Mouse (Mus musculus): ENCODE data around the gene Foxred2. TPM values are rescaled to one million over a fixed set of nuclear protein-coding genes. Genes with fewer than 3 reads are reported as not detected.

The Foxred2 gene
- polyA plus RNA-seq, 1 experiment from 2014 or later, result 6.2 TPM

- peak overlapping the region; percentile 97 for H3K4me2 ChIP-seq (replicated peaks)
- no peaks in the 10 kb centered on the region for H3K9me3 ChIP-seq
- H3K27ac ChIP-seq, result peak overlapping the region; percentile 96
- peaks cover 19% of the 10 kb centered on the region for H3K4me1 ChIP-seq
- H3K27me3 ChIP-seq, result no peaks in the 10 kb centered on the region
- peak overlapping the region; percentile 90 for H3K4me3 ChIP-seq
- peaks cover 37% of the 10 kb centered on the region for H3K36me3 ChIP-seq
- H3K9ac ChIP-seq, result peak overlapping the region; percentile 98
- ATAC-seq (ENCODE audit: low FRiP score, low read depth), result no peak
- 2% methylated on average over 15 of the region's 15 CpGs for WGBS
These were observed 13.5 kb upstream of the Foxred2 start for GRCm38 (mm10) chr15:77969940-77970469.

GRCm38 (mm10) chr15:77965117-77965528 lies 8.6 kb upstream of the Foxred2 start:
- ATAC-seq (ENCODE audit: low FRiP score, low read depth), result no peak
- 80% methylated on average over 9 of the region's 9 CpGs for WGBS
- H3K4me3 ChIP-seq, result no peak overlapping the region
- H3K36me3 ChIP-seq, result peaks cover 86% of the 10 kb centered on the region
- no peak overlapping the region for H3K27ac ChIP-seq
- peaks cover 13% of the 10 kb centered on the region for H3K4me1 ChIP-seq
- no peaks in the 10 kb centered on the region for H3K9me3 ChIP-seq
- H3K4me2 ChIP-seq (replicated peaks), result no peak overlapping the region
- no peaks in the 10 kb centered on the region for H3K27me3 ChIP-seq
- no peak overlapping the region for H3K9ac ChIP-seq

GRCm38 (mm10) chr15:77962447-77962846 lies 5.9 kb upstream of the Foxred2 start:
- Histone ChIP-seq H3K36me3 (peaks cover 95% of the 10 kb centered on the region), H3K9ac (no peak overlapping the region), H3K9me3 (no peaks in the 10 kb centered on the region), H3K27ac (no peak overlapping the region), H3K4me3 (no peak overlapping the region), H3K4me2 (replicated peaks) (no peak overlapping the region), H3K4me1 (peaks cover 3% of the 10 kb centered on the region), H3K27me3 (no peaks in the 10 kb centered on the region)
- 88% methylated on average over 5 of the region's 5 CpGs for WGBS
- ATAC-seq (ENCODE audit: low FRiP score, low read depth), result no peak

GRCm38 (mm10) chr15:77960693-77961092 lies 4.2 kb upstream of the Foxred2 start:
- peaks cover 17% of the 10 kb centered on the region for H3K4me1 ChIP-seq

GRCm38 (mm10) chr15:77958071-77958470 lies 1.5 kb upstream of the Foxred2 start:
- WGBS, result 65% methylated on average over 3 of the region's 3 CpGs
- Histone ChIP-seq H3K27ac (no peak overlapping the region), H3K9ac (no peak overlapping the region), H3K4me2 (replicated peaks) (no peak overlapping the region), H3K9me3 (no peaks in the 10 kb centered on the region), H3K4me1 (peaks cover 20% of the 10 kb centered on the region), H3K27me3 (peaks cover 17% of the 10 kb centered on the region), H3K4me3 (no peak overlapping the region), H3K36me3 (peaks cover 54% of the 10 kb centered on the region)
- ATAC-seq (ENCODE audit: low FRiP score, low read depth), result no peak

More at GRCm38 (mm10) chr15:77960693-77961092, 4.2 kb upstream of the Foxred2 start:
- ATAC-seq (ENCODE audit: low FRiP score, low read depth), result no peak
- no peaks in the 10 kb centered on the region for H3K9me3 ChIP-seq
- H3K27ac ChIP-seq, result no peak overlapping the region
- H3K36me3 ChIP-seq, result peaks cover 78% of the 10 kb centered on the region
- H3K27me3 ChIP-seq, result peaks cover 7% of the 10 kb centered on the region
- no peak overlapping the region for H3K4me2 ChIP-seq (replicated peaks)
- H3K9ac ChIP-seq, result no peak overlapping the region
- WGBS, result 91% methylated on average over 6 of the region's 6 CpGs
- no peak overlapping the region for H3K4me3 ChIP-seq

GRCm38 (mm10) chr15:77957625-77958024 lies 1.1 kb upstream of the Foxred2 start:
- no peak overlapping the region for H3K4me3 ChIP-seq
- H3K9ac ChIP-seq, result no peak overlapping the region
- no peaks in the 10 kb centered on the region for H3K9me3 ChIP-seq
- H3K27ac ChIP-seq, result no peak overlapping the region
- H3K27me3 ChIP-seq, result peaks cover 17% of the 10 kb centered on the region
- peaks cover 20% of the 10 kb centered on the region for H3K4me1 ChIP-seq
- H3K36me3 ChIP-seq, result peaks cover 54% of the 10 kb centered on the region
- 41% methylated on average over 5 of the region's 5 CpGs for WGBS
- no peak for ATAC-seq (ENCODE audit: low FRiP score, low read depth)
- H3K4me2 ChIP-seq (replicated peaks), result peak overlapping the region; percentile 91; the same call in 1 of the 2 replicates

- H3K27ac ChIP-seq, result no peak overlapping the region
- no peaks in the 10 kb centered on the region for H3K9me3 ChIP-seq
- H3K4me2 ChIP-seq (replicated peaks), result peak overlapping the region; percentile 91
- peaks cover 47% of the 10 kb centered on the region for H3K36me3 ChIP-seq
- H3K4me1 ChIP-seq, result peaks cover 20% of the 10 kb centered on the region
- peak overlapping the region; percentile 54 for H3K4me3 ChIP-seq
- peak overlapping the region; percentile 63 for H3K9ac ChIP-seq
- 8% methylated on average over 52 of the region's 52 CpGs for WGBS
- ATAC-seq (ENCODE audit: low FRiP score, low read depth), result no peak
- peaks cover 17% of the 10 kb centered on the region for H3K27me3 ChIP-seq
These were observed 800 bp downstream of the Foxred2 start for GRCm38 (mm10) chr15:77955440-77956403.

- Histone ChIP-seq H3K4me3 (no peak overlapping the region), H3K27ac (no peak overlapping the region), H3K36me3 (peaks cover 37% of the 10 kb centered on the region), H3K4me2 (replicated peaks) (no peak overlapping the region), H3K27me3 (peaks cover 17% of the 10 kb centered on the region), H3K4me1 (peaks cover 20% of the 10 kb centered on the region), H3K9me3 (no peaks in the 10 kb centered on the region), H3K9ac (no peak overlapping the region)
- no peak for ATAC-seq (ENCODE audit: low FRiP score, low read depth)
- 91% methylated on average over 2 of the region's 2 CpGs for WGBS
These were observed 2.2 kb downstream of the Foxred2 start for GRCm38 (mm10) chr15:77954362-77954761.

- WGBS, result 90% methylated on average over 3 of the region's 3 CpGs
- Histone ChIP-seq H3K36me3 (peaks cover 26% of the 10 kb centered on the region), H3K27ac (no peak overlapping the region), H3K4me2 (replicated peaks) (no peak overlapping the region), H3K9ac (no peak overlapping the region), H3K27me3 (peaks cover 17% of the 10 kb centered on the region), H3K9me3 (no peaks in the 10 kb centered on the region), H3K4me3 (no peak overlapping the region), H3K4me1 (peaks cover 20% of the 10 kb centered on the region)
- ATAC-seq (ENCODE audit: low FRiP score, low read depth), result no peak
These were observed 3.6 kb downstream of the Foxred2 start for GRCm38 (mm10) chr15:77952921-77953320.

- Histone ChIP-seq H3K9ac (no peak overlapping the region), H3K4me1 (no peaks in the 10 kb centered on the region), H3K9me3 (no peaks in the 10 kb centered on the region), H3K4me3 (no peak overlapping the region), H3K4me2 (replicated peaks) (no peak overlapping the region), H3K27me3 (no peaks in the 10 kb centered on the region), H3K36me3 (peaks cover 57% of the 10 kb centered on the region), H3K27ac (no peak overlapping the region)
- WGBS, result 84% methylated on average over 7 of the region's 7 CpGs
- no peak for ATAC-seq (ENCODE audit: low FRiP score, low read depth)
These were observed 7.5 kb downstream of the Foxred2 start for GRCm38 (mm10) chr15:77949061-77949460.

- Histone ChIP-seq H3K36me3 (peaks cover 59% of the 10 kb centered on the region), H3K9me3 (no peaks in the 10 kb centered on the region), H3K27ac (no peak overlapping the region), H3K9ac (0 out of 2 replicates have a peak overlapping the region, but pooled peaks have one; percentile 26), H3K4me3 (no peak overlapping the region), H3K4me2 (replicated peaks) (no peak overlapping the region), H3K4me1 (no peaks in the 10 kb centered on the region), H3K27me3 (no peaks in the 10 kb centered on the region)
- WGBS, result 84% methylated on average over 4 of the region's 4 CpGs
- no peak for ATAC-seq (ENCODE audit: low FRiP score, low read depth)
These were observed 10.8 kb downstream of the Foxred2 start for GRCm38 (mm10) chr15:77945711-77946110.

- no peak for ATAC-seq (ENCODE audit: low FRiP score, low read depth)
- no peak overlapping the region for H3K27ac ChIP-seq
- peaks cover 38% of the 10 kb centered on the region for H3K36me3 ChIP-seq
- WGBS, result 82% methylated on average over 3 of the region's 3 CpGs
- H3K4me2 ChIP-seq (replicated peaks), result no peak overlapping the region
- H3K4me3 ChIP-seq, result no peak overlapping the region
- H3K9ac ChIP-seq, result no peak overlapping the region
- no peaks in the 10 kb centered on the region for H3K27me3 ChIP-seq
- no peaks in the 10 kb centered on the region for H3K9me3 ChIP-seq
- H3K4me1 ChIP-seq, result no peaks in the 10 kb centered on the region
These were observed 15.0 kb downstream of the Foxred2 start for GRCm38 (mm10) chr15:77941563-77941962.
